Mouse (Mus musculus): ENCODE results near the gene Gm10799. TPM values are rescaled to one million over a fixed set of nuclear protein-coding genes. Genes with fewer than 3 reads are reported as not detected.

The Gm10799 gene
- polyA plus RNA-seq, 1 experiment from 2014 or later = not detected

GRCm38 (mm10) chr2:104059786-104060185 lies 8.6 kb downstream of the Gm10799 start:
- Histone ChIP-seq H3K9me3 (ENCODE audit: control insufficient read depth, low read length) (no peaks in the 10 kb centered on the region), H3K4me2 (ENCODE audit: low read depth) (no peak overlapping the region), H3K4me3 (ENCODE audit: low read depth, low read length) (no peak overlapping the region), H3K27me3 (ENCODE audit: control insufficient read depth, insufficient read depth, low read length) (no peaks in the 10 kb centered on the region), H3K36me3 (ENCODE audit: control insufficient read depth, insufficient read depth, low read length) (peaks cover 6% of the 10 kb centered on the region; the same call in 1 of the 2 replicates), H3K9ac (ENCODE audit: low read length) (no peak overlapping the region), H3K27ac (ENCODE audit: low read depth, low read length) (no peak overlapping the region), H3K4me1 (ENCODE audit: control insufficient read depth, insufficient read depth, low read length) (no peaks in the 10 kb centered on the region)
- no peak for DNase-seq (ENCODE audit: low spot score)
- 69% methylated on average over 10 of the region's 10 CpGs for WGBS
- ATAC-seq (ENCODE audit: insufficient read depth, low FRiP score, low TSS enrichment) = no peak

GRCm38 (mm10) chr2:104058954-104059353 lies 9.4 kb downstream of the Gm10799 start:
- WGBS = 90% methylated on average over 4 of the region's 4 CpGs
- peaks cover 10% of the 10 kb centered on the region for H3K36me3 ChIP-seq (ENCODE audit: control insufficient read depth, insufficient read depth, low read length)
- ATAC-seq (ENCODE audit: insufficient read depth, low FRiP score, low TSS enrichment) = no peak

GRCm38 (mm10) chr2:104058381-104058780 lies 10.0 kb downstream of the Gm10799 start:
- ATAC-seq (ENCODE audit: insufficient read depth, low FRiP score, low TSS enrichment) = no peak
- H3K36me3 ChIP-seq (ENCODE audit: control insufficient read depth, insufficient read depth, low read length) = peaks cover 10% of the 10 kb centered on the region
- no peak overlapping the region for H3K4me3 ChIP-seq (ENCODE audit: low read depth, low read length)
- DNase-seq (ENCODE audit: low spot score) = no peak
- H3K9me3 ChIP-seq (ENCODE audit: control insufficient read depth, low read length) = no peaks in the 10 kb centered on the region
- 86% methylated on average over 1 of the region's 1 CpGs for WGBS
- H3K27ac ChIP-seq (ENCODE audit: low read depth, low read length) = no peak overlapping the region
- H3K4me1 ChIP-seq (ENCODE audit: control insufficient read depth, insufficient read depth, low read length) = no peaks in the 10 kb centered on the region
- H3K9ac ChIP-seq (ENCODE audit: low read length) = no peak overlapping the region
- no peaks in the 10 kb centered on the region for H3K27me3 ChIP-seq (ENCODE audit: control insufficient read depth, insufficient read depth, low read length)
- no peak overlapping the region for H3K4me2 ChIP-seq (ENCODE audit: low read depth)

More at GRCm38 (mm10) chr2:104058954-104059353, 9.4 kb downstream of the Gm10799 start:
- Histone ChIP-seq H3K4me2 (ENCODE audit: low read depth) (no peak overlapping the region), H3K4me1 (ENCODE audit: control insufficient read depth, insufficient read depth, low read length) (no peaks in the 10 kb centered on the region), H3K9me3 (ENCODE audit: control insufficient read depth, low read length) (no peaks in the 10 kb centered on the region), H3K4me3 (ENCODE audit: low read depth, low read length) (no peak overlapping the region), H3K27me3 (ENCODE audit: control insufficient read depth, insufficient read depth, low read length) (no peaks in the 10 kb centered on the region), H3K9ac (ENCODE audit: low read length) (no peak overlapping the region), H3K27ac (ENCODE audit: low read depth, low read length) (no peak overlapping the region)
- DNase-seq (ENCODE audit: low spot score) = no peak

DNA sequence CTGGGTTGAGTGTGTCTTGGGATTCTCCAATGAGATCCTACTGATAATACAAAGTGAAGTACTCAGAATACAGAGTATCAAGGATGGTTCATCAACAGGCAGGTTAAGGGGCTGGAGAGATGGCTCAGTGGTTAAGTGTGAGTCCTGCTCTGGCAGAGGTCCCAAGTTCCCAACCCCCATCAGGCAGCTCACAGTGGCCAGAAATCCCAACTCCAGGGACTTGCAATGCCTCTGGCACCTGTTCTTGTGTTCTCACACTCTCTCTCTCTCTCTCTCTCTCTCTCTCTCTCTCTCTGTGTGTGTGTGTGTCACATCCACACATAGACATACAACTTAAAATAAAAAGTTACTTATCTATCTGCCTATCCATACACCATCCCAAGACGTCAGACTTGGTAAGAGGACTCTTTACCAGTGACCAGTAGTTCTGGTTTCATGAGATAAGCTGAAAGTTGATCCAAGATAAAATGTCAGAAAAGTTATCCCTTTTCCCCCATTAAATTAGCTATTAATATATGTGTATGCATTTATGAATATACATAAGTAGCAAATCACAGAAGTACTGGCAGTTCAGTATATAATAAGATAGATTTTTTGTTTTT lies 23.8 kb downstream of the Gm10799 start:
- H3K4me3 ChIP-seq (ENCODE audit: low read depth, low read length) = no peak overlapping the region
- no peaks in the 10 kb centered on the region for H3K9me3 ChIP-seq (ENCODE audit: control insufficient read depth, low read length)
- DNase-seq (ENCODE audit: low spot score) (no peak), ATAC-seq (ENCODE audit: insufficient read depth, low FRiP score, low TSS enrichment) (no peak)
- H3K36me3 ChIP-seq (ENCODE audit: control insufficient read depth, insufficient read depth, low read length) = peaks cover 8% of the 10 kb centered on the region; the same call in 1 of the 2 replicates
- H3K27me3 ChIP-seq (ENCODE audit: control insufficient read depth, insufficient read depth, low read length) = no peaks in the 10 kb centered on the region
- H3K27ac ChIP-seq (ENCODE audit: low read depth, low read length) = no peak overlapping the region
- no peaks in the 10 kb centered on the region for H3K4me1 ChIP-seq (ENCODE audit: control insufficient read depth, insufficient read depth, low read length)
- 79% methylated on average over 1 of the region's 1 CpGs for WGBS
- H3K4me2 ChIP-seq (ENCODE audit: low read depth) = no peak overlapping the region
- no peak overlapping the region for H3K9ac ChIP-seq (ENCODE audit: low read length)

GRCm38 (mm10) chr2:104043624-104044478 lies 24.5 kb downstream of the Gm10799 start:
- no peak overlapping the region for H3K4me3 ChIP-seq (ENCODE audit: low read depth, low read length)
- H3K27ac ChIP-seq (ENCODE audit: low read depth, low read length) = no peak overlapping the region
- no peak for ATAC-seq (ENCODE audit: insufficient read depth, low FRiP score, low TSS enrichment)
- no peaks in the 10 kb centered on the region for H3K27me3 ChIP-seq (ENCODE audit: control insufficient read depth, insufficient read depth, low read length)
- WGBS = 50% methylated on average over 4 of the region's 5 CpGs
- no peak overlapping the region for H3K9ac ChIP-seq (ENCODE audit: low read length)
- no peak for DNase-seq (ENCODE audit: low spot score)
- H3K4me1 ChIP-seq (ENCODE audit: control insufficient read depth, insufficient read depth, low read length) = no peaks in the 10 kb centered on the region
- H3K36me3 ChIP-seq (ENCODE audit: control insufficient read depth, insufficient read depth, low read length) = peaks cover 8% of the 10 kb centered on the region; the same call in 1 of the 2 replicates
- H3K4me2 ChIP-seq (ENCODE audit: low read depth) = no peak overlapping the region
- no peaks in the 10 kb centered on the region for H3K9me3 ChIP-seq (ENCODE audit: control insufficient read depth, low read length)

GRCm38 (mm10) chr2:104042766-104043165 lies 25.6 kb downstream of the Gm10799 start:
- ATAC-seq (ENCODE audit: insufficient read depth, low FRiP score, low TSS enrichment) = no peak
- Histone ChIP-seq H3K9ac (ENCODE audit: low read length) (no peak overlapping the region), H3K4me1 (ENCODE audit: control insufficient read depth, insufficient read depth, low read length) (no peaks in the 10 kb centered on the region), H3K4me3 (ENCODE audit: low read depth, low read length) (no peak overlapping the region), H3K4me2 (ENCODE audit: low read depth) (no peak overlapping the region), H3K27me3 (ENCODE audit: control insufficient read depth, insufficient read depth, low read length) (no peaks in the 10 kb centered on the region), H3K9me3 (ENCODE audit: control insufficient read depth, low read length) (no peaks in the 10 kb centered on the region), H3K36me3 (ENCODE audit: control insufficient read depth, insufficient read depth, low read length) (peaks cover 5% of the 10 kb centered on the region; the same call in 1 of the 2 replicates), H3K27ac (ENCODE audit: low read depth, low read length) (no peak overlapping the region)
- WGBS = 96% methylated on average over 15 of the region's 15 CpGs
- no peak for DNase-seq (ENCODE audit: low spot score)

DNA sequence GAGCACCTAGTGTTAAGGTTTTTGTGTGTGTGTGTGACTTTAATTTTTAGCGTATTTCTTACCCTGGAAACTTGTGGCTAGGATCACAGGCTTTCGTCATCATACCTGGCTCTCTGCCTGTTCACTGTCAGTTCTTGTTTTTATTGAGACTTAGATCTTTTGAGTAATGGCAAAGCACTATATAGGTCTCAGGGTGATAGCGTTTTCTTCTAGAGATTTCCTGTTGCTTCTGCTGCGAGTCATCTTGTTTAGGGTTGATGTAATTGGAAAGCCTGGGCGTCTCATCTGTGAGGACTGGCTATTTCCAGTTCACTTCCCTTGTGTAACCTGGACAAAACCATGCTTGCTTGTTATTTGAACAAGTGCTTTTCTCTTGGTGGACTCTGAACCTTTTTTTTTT lies 26.7 kb downstream of the Gm10799 start:
- Histone ChIP-seq H3K27me3 (ENCODE audit: control insufficient read depth, insufficient read depth, low read length) (no peaks in the 10 kb centered on the region), H3K4me3 (ENCODE audit: low read depth, low read length) (no peak overlapping the region), H3K4me1 (ENCODE audit: control insufficient read depth, insufficient read depth, low read length) (no peaks in the 10 kb centered on the region), H3K27ac (ENCODE audit: low read depth, low read length) (no peak overlapping the region), H3K4me2 (ENCODE audit: low read depth) (no peak overlapping the region), H3K9ac (ENCODE audit: low read length) (no peak overlapping the region), H3K36me3 (ENCODE audit: control insufficient read depth, insufficient read depth, low read length) (peaks cover 5% of the 10 kb centered on the region; the same call in 1 of the 2 replicates), H3K9me3 (ENCODE audit: control insufficient read depth, low read length) (no peaks in the 10 kb centered on the region)
- DNase-seq (ENCODE audit: low spot score) (no peak), ATAC-seq (ENCODE audit: insufficient read depth, low FRiP score, low TSS enrichment) (no peak)
- 91% methylated on average over 5 of the region's 5 CpGs for WGBS

- ATAC-seq (ENCODE audit: insufficient read depth, low FRiP score, low TSS enrichment) = no peak
- Histone ChIP-seq H3K9me3 (ENCODE audit: control insufficient read depth, low read length) (no peaks in the 10 kb centered on the region), H3K36me3 (ENCODE audit: control insufficient read depth, insufficient read depth, low read length) (no peaks in the 10 kb centered on the region; the same call in 1 of the 2 replicates), H3K27me3 (ENCODE audit: control insufficient read depth, insufficient read depth, low read length) (no peaks in the 10 kb centered on the region), H3K4me1 (ENCODE audit: control insufficient read depth, insufficient read depth, low read length) (no peaks in the 10 kb centered on the region), H3K4me2 (ENCODE audit: low read depth) (no peak overlapping the region), H3K9ac (ENCODE audit: low read length) (no peak overlapping the region), H3K27ac (ENCODE audit: low read depth, low read length) (no peak overlapping the region), H3K4me3 (ENCODE audit: low read depth, low read length) (no peak overlapping the region)
- WGBS = 74% methylated on average over 2 of the region's 2 CpGs
- DNase-seq (ENCODE audit: low spot score) = no peak
Measured at GRCm38 (mm10) chr2:104038236-104038635, 30.1 kb downstream of the Gm10799 start.
